Mouse (Mus musculus): Measurements from ENCODE around the gene Vps37c.

Gene Vps37c

DNA sequence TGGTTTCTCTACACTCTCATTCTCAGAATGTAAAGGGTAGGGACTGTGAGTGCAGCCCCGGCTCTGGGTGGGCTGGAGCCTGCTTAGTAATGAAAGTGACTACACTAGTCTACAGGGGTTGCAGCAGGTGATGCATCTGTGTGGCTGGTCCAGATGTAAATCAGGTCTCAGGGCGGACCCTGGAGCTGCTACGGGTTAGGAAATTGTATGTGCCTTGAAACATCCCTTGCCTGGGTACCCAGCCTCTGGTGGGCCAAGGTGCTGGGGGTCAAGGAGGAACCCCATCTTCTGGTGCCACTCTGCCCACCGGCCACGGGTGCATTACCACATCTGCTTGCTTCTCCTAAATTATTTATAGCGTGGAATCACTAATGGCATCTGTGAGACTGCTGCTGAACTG lies 25.6 kb downstream of the Vps37c start:
- no peak for DNase-seq (ENCODE audit: low spot score)

DNA sequence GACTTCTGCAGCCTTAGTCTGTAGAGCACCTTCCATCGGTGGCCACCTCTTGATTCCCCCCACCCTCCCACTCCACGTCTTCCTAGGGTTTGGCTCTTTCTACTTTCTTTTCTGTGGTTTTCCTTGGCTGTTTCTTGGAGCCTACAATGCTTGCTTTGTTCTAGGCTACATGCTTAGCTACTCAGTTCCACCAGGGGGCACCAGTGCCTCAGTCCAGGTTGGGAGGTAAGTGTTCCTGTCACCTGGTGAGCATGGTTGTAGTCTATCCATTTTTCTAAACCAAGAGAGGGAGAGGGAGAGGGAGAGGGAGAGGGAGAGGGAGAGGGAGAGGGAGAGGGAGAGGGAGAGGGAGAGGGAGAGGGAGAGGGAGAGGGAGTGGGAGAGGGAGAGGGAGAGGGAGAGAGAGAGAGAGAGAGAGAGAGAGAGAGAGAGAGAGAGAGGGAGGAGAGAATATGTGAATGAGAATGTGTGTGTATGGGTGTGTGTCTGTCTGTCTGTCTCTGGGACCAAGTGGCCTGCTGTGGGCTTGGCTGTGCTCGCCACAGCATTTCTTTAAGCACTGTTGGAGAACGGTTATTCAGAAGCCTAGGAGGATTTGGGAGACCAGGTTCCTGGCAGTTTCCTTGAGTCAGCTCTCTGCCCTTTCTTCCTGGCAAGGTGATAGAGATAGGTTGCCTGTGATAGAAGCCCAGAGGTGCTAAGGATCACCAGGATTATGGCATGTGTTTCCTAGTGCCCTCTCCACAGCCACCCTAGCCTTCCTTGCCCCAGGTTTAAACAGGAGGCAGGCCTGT lies 26.3 kb downstream of the Vps37c start:
- peak; percentile 37 for DNase-seq (ENCODE audit: low spot score)

DNA sequence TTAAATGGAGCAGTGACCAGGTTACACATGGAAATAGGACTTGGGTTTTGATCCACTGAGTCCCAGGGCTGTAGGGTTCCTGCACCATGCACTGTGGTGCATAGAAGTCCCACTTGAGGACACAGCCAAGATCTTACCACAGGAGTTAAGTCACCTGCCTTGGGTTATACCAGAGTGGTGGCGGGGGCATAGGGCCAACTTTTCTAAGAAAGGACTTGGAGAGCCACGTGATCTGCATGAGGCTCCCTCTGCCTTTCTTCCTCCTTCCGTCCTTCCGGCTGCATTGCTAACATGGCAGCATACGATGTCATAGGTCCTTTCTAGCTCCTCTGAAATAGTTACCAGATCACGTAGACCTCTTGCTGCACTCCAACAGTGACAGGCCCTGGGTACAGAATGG lies 26.9 kb downstream of the Vps37c start:
- DNase-seq (ENCODE audit: low spot score): no peak

DNA sequence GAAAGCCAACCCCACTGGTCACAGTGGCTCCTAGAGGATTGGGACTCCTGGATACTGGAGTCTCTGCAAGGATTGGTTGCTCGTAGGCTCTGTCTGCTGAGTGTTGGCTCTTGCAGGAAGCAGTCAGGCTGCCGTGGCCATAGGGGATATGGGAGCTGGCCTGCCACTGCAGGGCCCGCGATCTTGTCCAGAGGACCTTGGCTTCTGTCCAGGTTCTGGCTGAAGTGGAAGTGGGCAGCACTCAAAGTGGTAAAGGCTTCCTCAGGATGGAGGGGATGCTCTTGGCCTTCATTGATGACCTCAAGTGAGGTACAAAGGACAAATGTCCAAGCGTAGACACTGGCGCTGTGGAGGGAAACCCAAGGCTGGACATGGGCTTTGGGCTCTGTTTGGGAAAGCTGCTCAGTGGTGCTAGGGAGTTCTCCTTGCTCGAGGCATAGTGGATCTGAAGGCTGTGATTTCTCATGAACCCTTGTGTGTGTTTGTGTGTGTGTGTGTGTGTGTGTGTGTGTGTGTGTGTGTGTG lies 29.8 kb downstream of the Vps37c start:
- no peak for DNase-seq (ENCODE audit: low spot score)

GRCm38 (mm10) chr19:10719751-10720150 lies 31.2 kb downstream of the Vps37c start:
- no peak for DNase-seq (ENCODE audit: low spot score)

- no peak for DNase-seq (ENCODE audit: low spot score)
Observed at GRCm38 (mm10) chr19:10720524-10720923, 32.0 kb downstream of the Vps37c start.

- DNase-seq (ENCODE audit: low spot score): no peak
Observed at GRCm38 (mm10) chr19:10721064-10721463, 32.5 kb downstream of the Vps37c start.

GRCm38 (mm10) chr19:10723084-10723483 lies 34.5 kb downstream of the Vps37c start:
- DNase-seq (ENCODE audit: low spot score): no peak

- no peak for DNase-seq (ENCODE audit: low spot score)
Observed at GRCm38 (mm10) chr19:10723649-10724048, 35.1 kb downstream of the Vps37c start.

- DNase-seq (ENCODE audit: low spot score): no peak
Observed at GRCm38 (mm10) chr19:10724629-10725363, 36.3 kb downstream of the Vps37c start.

DNA sequence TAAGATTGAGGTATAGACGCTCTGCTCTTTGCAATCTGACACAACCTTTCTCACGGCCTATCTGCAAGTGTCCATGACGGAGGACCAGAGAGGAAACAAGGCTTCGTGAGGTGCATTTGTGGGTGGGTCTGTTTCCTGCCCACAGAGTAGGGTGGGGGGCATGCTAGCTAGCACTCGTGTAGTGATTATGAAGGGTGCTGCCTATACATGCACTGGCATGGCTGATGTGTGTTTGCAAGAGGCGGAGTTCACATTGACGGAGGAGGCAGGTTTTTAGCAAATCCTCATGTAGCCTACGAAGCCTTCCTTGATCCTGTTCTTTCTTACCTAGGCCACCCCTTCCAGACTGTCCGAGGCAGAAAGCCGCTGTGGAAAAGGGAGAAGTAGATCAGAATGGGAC lies 41.4 kb downstream of the Vps37c start:
- no peak for DNase-seq (ENCODE audit: low spot score)

DNA sequence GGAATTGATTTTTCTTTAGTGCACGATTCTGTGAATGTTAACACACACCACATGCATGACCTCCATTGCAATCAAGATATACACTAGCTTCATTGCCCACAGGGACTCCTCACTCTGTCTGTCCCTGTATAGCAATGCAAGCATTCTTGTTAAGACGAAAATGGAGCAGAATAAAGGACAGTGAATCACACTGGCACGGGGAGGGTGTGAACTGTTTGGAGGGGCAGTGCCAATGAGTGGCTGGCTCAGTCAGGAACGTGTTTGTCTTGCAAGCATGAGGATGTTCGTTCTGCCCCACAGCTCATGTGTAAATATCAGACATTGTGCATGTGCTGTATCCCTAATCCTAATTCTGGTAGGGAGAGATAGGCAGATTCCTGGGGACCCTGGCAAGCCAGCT lies 41.9 kb downstream of the Vps37c start:
- DNase-seq (ENCODE audit: low spot score): no peak

DNA sequence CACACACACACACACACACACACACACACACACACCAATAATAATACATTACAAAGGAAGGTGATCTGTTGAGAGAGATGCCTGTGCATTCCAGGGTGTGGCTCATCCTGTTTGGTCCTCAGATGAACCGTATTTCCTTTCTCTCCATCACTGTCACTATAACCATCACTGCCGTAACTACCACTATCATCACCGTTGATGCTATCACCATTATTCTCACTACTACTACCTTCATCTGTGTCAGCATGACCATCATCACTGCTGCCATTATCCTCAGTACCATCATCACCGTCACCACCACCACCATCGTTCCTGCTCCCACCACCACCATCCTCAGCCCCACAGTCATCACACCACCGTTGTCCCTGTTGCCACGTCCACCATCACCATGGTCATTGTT lies 43.4 kb downstream of the Vps37c start:
- DNase-seq (ENCODE audit: low spot score): no peak

GRCm38 (mm10) chr19:10732741-10733140 lies 44.2 kb downstream of the Vps37c start:
- no peak for DNase-seq (ENCODE audit: low spot score)

DNA sequence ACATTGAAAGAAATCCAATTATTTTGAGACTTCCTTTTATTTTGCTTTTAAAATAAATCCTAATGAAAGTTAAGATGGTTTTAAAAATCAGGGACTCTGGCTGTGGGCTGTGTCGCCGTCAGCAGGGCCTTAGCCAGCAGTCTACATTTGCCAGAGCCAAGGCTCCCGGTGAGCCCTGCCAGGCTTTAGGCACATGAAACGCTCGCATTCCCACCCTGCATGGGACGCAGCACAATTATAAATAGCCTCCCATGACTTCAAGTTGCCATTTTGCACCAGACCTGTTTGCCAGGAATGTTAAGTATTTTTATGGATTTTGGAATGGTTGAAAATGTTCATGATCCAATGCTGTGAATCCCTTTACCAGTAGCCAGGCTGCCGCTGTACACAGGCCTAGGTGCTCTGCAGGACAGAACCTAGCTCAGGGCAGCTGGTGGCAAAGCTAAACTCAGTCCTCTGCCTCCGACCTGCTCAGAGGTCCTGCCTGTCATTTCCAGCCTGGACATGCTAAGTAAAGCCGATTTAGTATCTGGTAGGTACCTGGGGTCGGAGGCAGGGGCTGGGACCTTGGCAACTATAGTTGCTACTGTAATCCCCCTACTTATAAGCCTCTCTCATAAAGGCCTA lies 45.1 kb downstream of the Vps37c start:
- no peak for DNase-seq (ENCODE audit: low spot score)

GRCm38 (mm10) chr19:10734554-10734953 lies 46.0 kb downstream of the Vps37c start:
- DNase-seq (ENCODE audit: low spot score): no peak

GRCm38 (mm10) chr19:10735061-10735460 lies 46.5 kb downstream of the Vps37c start:
- DNase-seq (ENCODE audit: low spot score): no peak

DNA sequence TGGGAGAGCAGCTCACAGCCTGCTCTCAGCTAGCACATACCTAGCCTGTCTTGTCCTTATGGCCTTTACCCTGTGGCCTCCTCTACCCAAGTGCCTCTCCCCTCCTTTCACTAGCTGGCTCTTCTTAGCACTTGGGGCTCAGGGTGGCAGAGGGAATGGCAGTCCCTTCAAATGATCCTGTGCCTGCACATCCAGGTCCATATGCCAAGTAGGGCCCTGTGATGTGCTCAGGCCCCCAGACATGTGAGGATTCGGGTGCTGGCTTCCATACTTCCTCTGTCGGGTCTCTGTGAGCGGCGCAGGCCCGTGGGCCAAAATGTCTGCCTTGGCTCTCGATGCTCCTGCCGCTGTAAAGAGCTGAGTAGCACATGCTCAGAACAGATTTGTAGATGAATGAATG lies 47.3 kb downstream of the Vps37c start:
- DNase-seq (ENCODE audit: low spot score): no peak

DNA sequence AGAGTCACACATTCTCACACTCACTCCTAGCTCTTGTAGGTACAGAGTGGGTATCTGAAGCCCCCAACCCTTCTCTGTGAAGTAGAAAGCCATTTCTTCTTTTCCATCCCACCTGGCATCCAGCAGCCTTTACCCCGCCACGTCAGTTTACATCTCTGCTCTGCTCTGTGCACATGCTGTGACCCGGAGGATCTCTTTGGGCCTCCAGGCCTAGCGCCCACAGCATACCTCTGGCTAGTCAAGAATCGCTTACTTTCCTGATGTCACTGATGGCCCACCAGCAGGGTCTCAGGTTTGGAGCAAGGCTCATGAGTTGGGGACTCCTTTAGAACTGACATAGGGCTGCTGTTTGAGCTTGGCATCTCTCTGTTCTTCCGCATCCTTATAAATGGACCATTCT lies 49.5 kb downstream of the Vps37c start:
- no peak for DNase-seq (ENCODE audit: low spot score)

DNA sequence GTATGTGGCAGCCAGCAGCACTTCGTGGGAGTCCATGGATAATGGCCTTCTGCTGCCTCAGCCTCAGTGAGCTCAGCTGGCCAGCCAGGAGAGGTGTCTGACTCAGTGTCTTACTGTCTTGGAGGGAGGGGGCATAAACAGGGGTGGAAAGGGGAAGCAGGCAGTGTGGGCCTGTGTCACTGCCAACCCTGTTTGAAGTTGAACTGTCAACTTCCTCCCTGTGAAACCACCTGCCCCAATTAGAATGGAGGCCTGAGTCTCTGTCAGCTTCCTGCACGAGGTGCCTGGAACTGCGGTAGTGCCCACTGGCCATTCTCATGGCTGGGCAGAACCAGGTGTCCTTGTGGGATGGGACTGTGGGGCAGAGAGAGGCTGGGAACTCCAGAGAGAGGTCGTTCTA lies 50.3 kb downstream of the Vps37c start, which contains the start of gene Cd5:
Gene Cd5, minus strand, starts transcription at position 192 of the 400 bp plus-strand sequence.
- peak; percentile 37 for DNase-seq (ENCODE audit: low spot score)

- DNase-seq (ENCODE audit: low spot score): no peak
Observed at GRCm38 (mm10) chr19:10739916-10740315, 51.4 kb downstream of the Vps37c start.

- DNase-seq (ENCODE audit: low spot score): peak; percentile 51
Observed at GRCm38 (mm10) chr19:10740641-10741440, 52.3 kb downstream of the Vps37c start.

Measured in spleen, adult 12 weeks (tissue).